ENCODE assay signal across 13 mouse cellular contexts in genomic region chr11:102051541-102051940, GRCm38 (mm10). TPM values are rescaled to one million over a fixed set of nuclear protein-coding genes. Genes with fewer than 3 reads are reported as not detected.
DNase-seq lines count a peak whose midpoint lies in the region; ATAC-seq and TF ChIP-seq lines count a peak whose summit lies in the region.
"Had no signal": no experiment of that assay in that cellular context is flagged by ENCODE, and none has a peak within 500 bp of the region (broad histone marks: within the 10 kb centered on the region; RNA-seq: fewer than 3 reads in every experiment).

No protein-coding gene starts in this region.

- TF ChIP-seq CTCF in lung, embryonic 14.5 days (IDR thresholded peaks at IDR 0.05; ENCODE audit: low read depth) = no peak

- H3K36me3 ChIP-seq in lung, embryonic 14.5 days (ENCODE audit: insufficient read depth) = no peaks in the 10 kb centered on the region
- H3K36me3 ChIP-seq: midbrain, embryonic 13.5 days had no signal

- intact Hi-C loops in left cerebral cortex, postnatal 14 days (cut with DNase I) = no loop called here

- no peak overlapping the region for H3K27ac ChIP-seq in lung, embryonic 14.5 days (ENCODE audit: low read depth)
- H3K27ac ChIP-seq: midbrain, embryonic 13.5 days had no signal

- DNase-seq in adrenal gland, postnatal 14 days = peak; percentile 76
- peak; percentile 48 for DNase-seq in gastrocnemius, postnatal 10 days
- peak; percentile 77 for DNase-seq in heart, postnatal 4 days
- peak; percentile 18 for DNase-seq in lung, embryonic 14.5 days
- DNase-seq in cerebellum, postnatal 25 days = no peak
- DNase-seq in left cerebral cortex, postnatal 14 days (ENCODE audit: low spot score in 2 of 2) = no peak
- no peak for DNase-seq in urinary bladder, adult 2 months (ENCODE audit: low spot score)
- DNase-seq: right cerebral cortex, adult 18-20 months had no signal

- no peak overlapping the region for H3K4me3 ChIP-seq in lung, embryonic 14.5 days (ENCODE audit: low read depth, low read length)
- H3K4me3 ChIP-seq: erythroblast, embryonic 14.5 days; midbrain, embryonic 13.5 days had no signal

- no peaks in the 10 kb centered on the region for H3K27me3 ChIP-seq in lung, embryonic 14.5 days (ENCODE audit: insufficient read depth, low read length)
- H3K27me3 ChIP-seq: midbrain, embryonic 13.5 days had no signal

- no peak for ATAC-seq in lung, embryonic 14.5 days (ENCODE audit: insufficient read depth)
- no peak for ATAC-seq in activated CD4-positive, CD25-positive, alpha-beta regulatory T cell, adult 4 months
- ATAC-seq: midbrain, embryonic 13.5 days had no signal

- no peak overlapping the region for H3K9ac ChIP-seq in lung, embryonic 14.5 days

- no peaks in the 10 kb centered on the region for H3K9me3 ChIP-seq in lung, embryonic 14.5 days (ENCODE audit: low read depth, low read length)
- H3K9me3 ChIP-seq: midbrain, embryonic 13.5 days had no signal

- H3K4me1 ChIP-seq in lung, embryonic 14.5 days (ENCODE audit: insufficient read depth) = no peaks in the 10 kb centered on the region

- 49% methylated on average over 4 of the region's 4 CpGs for WGBS in lung, embryonic 14.5 days

- H3K4me2 ChIP-seq in lung, embryonic 14.5 days = no peak overlapping the region
- H3K4me2 ChIP-seq: midbrain, embryonic 13.5 days had no signal

RNA-seq across cellular contexts. Expression of gene Cd300lg, which starts 10.2 kb away (rescaled TPM):
- total RNA-seq in adrenal gland, postnatal 14 days (2021) = 50.5 and 61.4 TPM in 2 replicates
- total RNA-seq in gastrocnemius, postnatal 10 days (2021) = 10 to 100 TPM; 18.0 to 20.4 TPM
- total RNA-seq in heart, postnatal 4 days (2021) = 10 to 100 TPM; 32.3 to 36.2 TPM
- polyA plus RNA-seq in lung, embryonic 14.5 days (2014; fragmentation: Nextera tagmentation; extraction: Ambion mirVana) = 0.17 and 0.23 TPM in 2 replicates
- not detected for total RNA-seq in left cerebral cortex, postnatal 14 days (2021)
- 15.3 and 19.8 TPM in 2 replicates for polyA plus RNA-seq in urinary bladder, adult 2 months (2012; rRNA removed)
- polyA plus RNA-seq in activated CD4-positive, CD25-positive, alpha-beta regulatory T cell, adult 4 months (2017; shearing (Covaris generic)) = under 1 TPM in 1 of 2 experiments, not detected in 1; 0.13 TPM
- total RNA-seq: layer of hippocampus, adult 18-20 months had no signal
- polyA plus RNA-seq: erythroblast, embryonic 14.5 days had no signal

RNA-seq across cellular contexts. Expression of gene Mpp3, which starts 23.3 kb away (rescaled TPM):
- total RNA-seq in adrenal gland, postnatal 14 days (2021) = 9.0 and 14.8 TPM in 2 replicates
- 10 to 100 TPM; 76.8 to 83.7 TPM for total RNA-seq in gastrocnemius, postnatal 10 days (2021)
- total RNA-seq in heart, postnatal 4 days (2021) = 1 to 10 TPM; 6.2 to 7.4 TPM
- polyA plus RNA-seq in lung, embryonic 14.5 days (2014; fragmentation: Nextera tagmentation; extraction: Ambion mirVana) = 4.0 and 4.9 TPM in 2 replicates
- 10 to 100 TPM; 50.3 to 52.0 TPM for total RNA-seq in left cerebral cortex, postnatal 14 days (2021)
- polyA plus RNA-seq in urinary bladder, adult 2 months (2012; rRNA removed) = 1.2 and 1.4 TPM in 2 replicates
- under 1 TPM in 1 of 2 experiments, not detected in 1; 0.36 TPM for polyA plus RNA-seq in activated CD4-positive, CD25-positive, alpha-beta regulatory T cell, adult 4 months (2017; shearing (Covaris generic))
- polyA plus RNA-seq: erythroblast, embryonic 14.5 days had no signal

RNA-seq across cellular contexts. Expression of gene Mpp2, which starts 36.8 kb away (rescaled TPM):
- total RNA-seq in adrenal gland, postnatal 14 days (2021) = 8.6 and 10.1 TPM in 2 replicates
- total RNA-seq in gastrocnemius, postnatal 10 days (2021) = 1 to 10 TPM; 1.1 to 1.5 TPM
- total RNA-seq in heart, postnatal 4 days (2021) = 1 to 10 TPM; 6.1 to 7.3 TPM
- 4.9 and 6.3 TPM in 2 replicates for polyA plus RNA-seq in lung, embryonic 14.5 days (2014; fragmentation: Nextera tagmentation; extraction: Ambion mirVana)
- 100 to 1,000 TPM; 152 to 155 TPM for total RNA-seq in left cerebral cortex, postnatal 14 days (2021)
- polyA plus RNA-seq in urinary bladder, adult 2 months (2012; rRNA removed) = 18.9 and 21.0 TPM in 2 replicates
- polyA plus RNA-seq in activated CD4-positive, CD25-positive, alpha-beta regulatory T cell, adult 4 months (2017; shearing (Covaris generic)) = 1 to 10 TPM; 2.5 to 3.7 TPM

RNA-seq across cellular contexts. Expression of gene Ppy, which starts 49.6 kb away (rescaled TPM):
- total RNA-seq in adrenal gland, postnatal 14 days (2021) = not detected in 2 replicates
- total RNA-seq in gastrocnemius, postnatal 10 days (2021) = not detected
- total RNA-seq in heart, postnatal 4 days (2021) = not detected
- not detected in 2 replicates for polyA plus RNA-seq in lung, embryonic 14.5 days (2014; fragmentation: Nextera tagmentation; extraction: Ambion mirVana)
- not detected for total RNA-seq in left cerebral cortex, postnatal 14 days (2021)
- 0.19 and 0.51 TPM in 2 replicates for polyA plus RNA-seq in urinary bladder, adult 2 months (2012; rRNA removed)
- polyA plus RNA-seq in activated CD4-positive, CD25-positive, alpha-beta regulatory T cell, adult 4 months (2017; shearing (Covaris generic)) = not detected
- total RNA-seq: layer of hippocampus, adult 18-20 months; MEL had no signal
- polyA plus RNA-seq: erythroblast, embryonic 14.5 days; midbrain, embryonic 13.5 days had no signal

RNA-seq across cellular contexts. Expression of gene Pyy, which starts 56.1 kb away (rescaled TPM):
- total RNA-seq in adrenal gland, postnatal 14 days (2021) = not detected in 2 replicates
- total RNA-seq in gastrocnemius, postnatal 10 days (2021) = not detected
- total RNA-seq in heart, postnatal 4 days (2021) = not detected
- polyA plus RNA-seq in lung, embryonic 14.5 days (2014; fragmentation: Nextera tagmentation; extraction: Ambion mirVana) = not detected in 2 replicates
- total RNA-seq in left cerebral cortex, postnatal 14 days (2021) = not detected
- polyA plus RNA-seq in urinary bladder, adult 2 months (2012; rRNA removed) = not detected in 2 replicates
- not detected for polyA plus RNA-seq in activated CD4-positive, CD25-positive, alpha-beta regulatory T cell, adult 4 months (2017; shearing (Covaris generic))
- total RNA-seq: layer of hippocampus, adult 18-20 months; MEL had no signal
- polyA plus RNA-seq: erythroblast, embryonic 14.5 days; midbrain, embryonic 13.5 days had no signal

Comparison
In these comparisons a context has a peak if more than half of its experiments do, and no peak if none do; other contexts are left out.
1. DNase-seq: peak in adrenal gland, postnatal 14 days (single experiment), gastrocnemius, postnatal 10 days (single experiment), heart, postnatal 4 days (single experiment) and lung, embryonic 14.5 days (single experiment); none in cerebellum, postnatal 25 days (0 of 2), left cerebral cortex, postnatal 14 days (0 of 2) and urinary bladder, adult 2 months (single experiment).
2. RNA of gene Cd300lg, which starts 10.2 kb away (total RNA-seq): 50.5 to 61.4 TPM in adrenal gland, postnatal 14 days, 32.3 to 36.2 TPM in heart, postnatal 4 days and 18.0 to 20.4 TPM in gastrocnemius, postnatal 10 days; not detected in left cerebral cortex, postnatal 14 days; every median in the first group is over 10 times any median in the second.
3. RNA of gene Mpp2, which starts 36.8 kb away (total RNA-seq): 152 to 155 TPM in left cerebral cortex, postnatal 14 days; 8.6 to 10.1 TPM in adrenal gland, postnatal 14 days, 6.1 to 7.3 TPM in heart, postnatal 4 days and 1.1 to 1.5 TPM in gastrocnemius, postnatal 10 days; every median in the first group is over 10 times any median in the second.